Mouse (Mus musculus): Measurements from ENCODE around the gene Vps16. TPM values are rescaled to one million over a fixed set of nuclear protein-coding genes. Genes with fewer than 3 reads are reported as not detected.
A peak's percentile ranks its signal among the peaks of the same experiment; 100 is the strongest.

The Vps16 gene
- total and polyA plus RNA-seq, 3 experiments = 90.0 to 114 TPM; not detected in 1

DNA sequence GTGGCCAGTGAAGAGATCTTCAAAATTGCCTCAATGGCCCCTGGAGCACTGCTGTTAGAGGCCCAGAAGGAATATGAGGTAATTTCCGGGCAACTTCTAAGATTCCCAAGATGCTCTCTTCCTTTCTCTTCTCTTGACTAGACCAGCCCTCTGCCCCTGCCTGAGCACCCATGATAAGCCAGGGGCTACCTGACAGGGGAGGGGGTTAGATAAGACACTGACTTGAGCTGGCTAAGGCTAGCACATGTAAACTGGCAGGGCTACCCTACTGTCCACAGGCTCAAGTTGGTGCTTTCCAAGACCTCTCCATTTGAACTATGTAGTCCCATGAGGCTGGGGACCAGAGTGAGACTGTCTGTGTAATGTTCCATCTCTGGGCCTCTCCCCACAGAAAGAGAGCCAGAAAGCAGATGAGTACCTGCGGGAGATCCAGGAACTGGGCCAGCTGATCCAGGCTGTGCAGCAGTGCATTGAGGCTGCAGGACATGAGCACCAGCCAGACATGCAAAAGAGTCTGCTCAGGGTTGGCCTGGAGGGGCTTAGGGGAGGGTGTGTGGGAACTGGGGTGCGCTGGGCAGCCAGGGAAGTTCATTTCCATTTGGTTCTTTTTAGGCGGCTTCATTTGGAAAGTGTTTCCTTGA, 15.8 kb downstream of the Vps16 start:
- no peaks in the 10 kb centered on the region for H3K4me1 ChIP-seq (ENCODE audit: control insufficient read depth in 1 of 2, insufficient read depth in 2 of 2, low read length in 2 of 2)
- H3K36me3 ChIP-seq (ENCODE audit: control insufficient read depth in 1 of 2, insufficient read depth in 2 of 2, low read length in 2 of 2) = peaks cover 0 to 21% of the 10 kb centered on the region in 2 experiments; a peak in 2 of 4 replicates
- H3K4me3 ChIP-seq (ENCODE audit: control insufficient read depth in 1 of 2, insufficient read depth in 1 of 2, low read depth in 2 of 2, low read length in 2 of 2) = no peak overlapping the region
- H3K27me3 ChIP-seq (ENCODE audit: control insufficient read depth in 1 of 2, insufficient read depth in 2 of 2, low read length in 2 of 2) = no peaks in the 10 kb centered on the region
- no peak overlapping the region for H3K27ac ChIP-seq (ENCODE audit: control insufficient read depth, low read depth, low read length)
- H3K9ac ChIP-seq (ENCODE audit: control insufficient read depth, low read depth, low read length, poor library complexity, severe bottlenecking) = no peak overlapping the region
- H3K9me3 ChIP-seq (replicated peaks; ENCODE audit: insufficient read depth, low read length) = no peaks in the 10 kb centered on the region
- DNase-seq (ENCODE audit: low read depth, low spot score) = no peak
- peaks cover 2% of the 10 kb centered on the region; the same call in 1 of the 2 replicates for H3K79me2 ChIP-seq (ENCODE audit: control insufficient read depth, insufficient read depth, low read length, poor library complexity)
- no peak for TF ChIP-seq MAZ (IDR thresholded peaks at IDR 0.05; ENCODE audit: low read depth, low read length)
- TF ChIP-seq TAL1 (IDR thresholded peaks at IDR 0.05; ENCODE audit: low read length) = no peak

DNA sequence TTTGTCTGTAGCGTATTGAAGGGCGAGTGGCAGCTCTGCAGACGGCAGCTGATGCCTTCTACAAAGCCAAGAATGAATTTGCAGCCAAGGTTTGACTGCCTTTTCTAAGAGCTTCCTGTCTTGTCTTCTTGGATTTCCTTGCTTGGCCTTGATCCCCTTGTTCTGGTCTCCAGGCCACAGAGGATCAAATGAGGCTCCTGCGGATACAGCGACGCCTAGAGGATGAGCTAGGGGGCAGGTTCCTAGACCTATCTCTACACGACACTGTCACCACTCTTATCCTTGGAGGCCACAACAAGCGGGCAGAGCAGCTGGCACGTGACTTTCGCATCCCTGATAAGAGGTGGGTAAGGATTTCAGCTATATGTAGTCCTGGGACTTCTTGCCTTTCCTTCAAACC, 18.0 kb downstream of the Vps16 start:
- Histone ChIP-seq H3K79me2 (ENCODE audit: control insufficient read depth, insufficient read depth, low read length, poor library complexity) (no peaks in the 10 kb centered on the region), H3K27ac (ENCODE audit: control insufficient read depth, low read depth, low read length) (no peak overlapping the region), H3K9me3 (replicated peaks; ENCODE audit: insufficient read depth, low read length) (no peaks in the 10 kb centered on the region), H3K9ac (ENCODE audit: control insufficient read depth, low read depth, low read length, poor library complexity, severe bottlenecking) (no peak overlapping the region), H3K27me3 (ENCODE audit: control insufficient read depth in 1 of 2, insufficient read depth in 2 of 2, low read length in 2 of 2) (no peaks in the 10 kb centered on the region), H3K4me1 (ENCODE audit: control insufficient read depth in 1 of 2, insufficient read depth in 2 of 2, low read length in 2 of 2) (no peaks in the 10 kb centered on the region), H3K4me3 (ENCODE audit: control insufficient read depth in 1 of 2, insufficient read depth in 1 of 2, low read depth in 2 of 2, low read length in 2 of 2) (no peak overlapping the region), H3K36me3 (ENCODE audit: control insufficient read depth in 1 of 2, insufficient read depth in 2 of 2, low read length in 2 of 2) (peaks cover 0 to 21% of the 10 kb centered on the region in 2 experiments; a peak in 2 of 4 replicates)
- DNase-seq (ENCODE audit: low read depth, low spot score) = no peak
- TF ChIP-seq MAZ (IDR thresholded peaks at IDR 0.05; ENCODE audit: low read depth, low read length) (no peak), USF1 (IDR thresholded peaks at IDR 0.05; ENCODE audit: low read depth, low read length) (peak; percentile 38; the same call in 1 of the 2 replicates)

DNA sequence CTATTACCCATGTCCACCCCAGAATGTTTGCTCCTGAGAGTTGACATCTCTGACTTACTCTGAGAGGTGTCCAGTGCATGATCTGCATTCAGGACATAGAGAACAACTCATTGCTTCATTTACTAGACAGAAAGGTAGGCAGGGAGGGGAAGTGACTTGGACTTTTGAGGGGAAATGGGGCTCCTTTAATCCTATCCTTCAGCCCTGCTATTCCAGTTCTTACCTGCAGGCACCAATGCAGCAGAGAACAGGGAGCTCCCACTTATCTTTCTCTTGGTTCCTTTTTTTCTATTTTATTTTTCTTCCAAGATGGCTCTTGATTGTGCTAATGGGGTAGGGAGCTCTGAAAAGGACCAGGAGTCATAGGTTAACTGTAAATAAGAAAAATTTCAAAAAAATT, 24.3 kb downstream of the Vps16 start:
- Histone ChIP-seq H3K9ac (ENCODE audit: control insufficient read depth, low read depth, low read length, poor library complexity, severe bottlenecking) (no peak overlapping the region), H3K27ac (ENCODE audit: control insufficient read depth, low read depth, low read length) (no peak overlapping the region), H3K4me1 (ENCODE audit: control insufficient read depth in 1 of 2, insufficient read depth in 2 of 2, low read length in 2 of 2) (peaks cover 8 to 21% of the 10 kb centered on the region in 2 experiments), H3K4me3 (ENCODE audit: control insufficient read depth in 1 of 2, insufficient read depth in 1 of 2, low read depth in 2 of 2, low read length in 2 of 2) (no peak overlapping the region), H3K79me2 (ENCODE audit: control insufficient read depth, insufficient read depth, low read length, poor library complexity) (peaks cover 22% of the 10 kb centered on the region), H3K9me3 (replicated peaks; ENCODE audit: insufficient read depth, low read length) (no peaks in the 10 kb centered on the region), H3K27me3 (ENCODE audit: control insufficient read depth in 1 of 2, insufficient read depth in 2 of 2, low read length in 2 of 2) (no peaks in the 10 kb centered on the region), H3K36me3 (ENCODE audit: control insufficient read depth in 1 of 2, insufficient read depth in 2 of 2, low read length in 2 of 2) (peaks cover 3 to 29% of the 10 kb centered on the region in 2 experiments)
- peak; percentile 58 for DNase-seq (ENCODE audit: low read depth, low spot score)
- TF ChIP-seq NRF1 (IDR thresholded peaks at IDR 0.05; ENCODE audit: insufficient read depth, low read depth, low read length, poor library complexity, severe bottlenecking) = no peak
- TF ChIP-seq GATA1 (IDR thresholded peaks at IDR 0.05; ENCODE audit: low read depth, low read length) = peak; percentile 9; the same call in 1 of the 2 replicates
- no peak for TF ChIP-seq ZMIZ1 (IDR thresholded peaks at IDR 0.05; ENCODE audit: low read depth, low read length)
- TF ChIP-seq CHD2 (IDR thresholded peaks at IDR 0.05; ENCODE audit: low read length) = no peak
- no peak for TF ChIP-seq ZC3H11A (IDR thresholded peaks at IDR 0.05; ENCODE audit: low read depth, low read length)
- TF ChIP-seq E2F4 (IDR thresholded peaks at IDR 0.05; ENCODE audit: borderline replicate concordance, low read depth, low read length) = no peak
- TF ChIP-seq ZNF384 (IDR thresholded peaks at IDR 0.05; ENCODE audit: low read depth, low read length) = peak; percentile 34; the same call in 1 of the 2 replicates
- TF ChIP-seq HCFC1 (IDR thresholded peaks at IDR 0.05; ENCODE audit: low read depth, low read length) = no peak
- TF ChIP-seq CTCF (IDR thresholded peaks at IDR 0.05 in 2 of 3, conservative IDR thresholded peaks at IDR 0.05 in 1 of 3; ENCODE audit: control insufficient read depth in 1 of 3, insufficient read depth in 1 of 3, low read depth in 2 of 3, low read length in 3 of 3, poor library complexity in 1 of 3, severe bottlenecking in 1 of 3) = peak in 2 of 3 experiments; percentile 3 to 31; a peak in 2 of 6 replicates

Data from MEL (cell line).